Mouse (Mus musculus) megakaryocyte, embryonic 14.5 days (primary cell): Measurements from ENCODE around the gene Csmd2.

Experiments used
- FLI1 ChIP-seq: IDR thresholded peaks from 2 replicates; pipeline ENCODE4 v1.6.1; 2012; ENCODE audit warnings: low read length, inconsistent platforms, mixed read lengths
- GATA1 ChIP-seq: IDR thresholded peaks from 3 replicates; pipeline ENCODE4 v1.6.1; 2012; ENCODE audit warnings: mixed read lengths, low read length, inconsistent platforms, borderline replicate concordance

DNA sequence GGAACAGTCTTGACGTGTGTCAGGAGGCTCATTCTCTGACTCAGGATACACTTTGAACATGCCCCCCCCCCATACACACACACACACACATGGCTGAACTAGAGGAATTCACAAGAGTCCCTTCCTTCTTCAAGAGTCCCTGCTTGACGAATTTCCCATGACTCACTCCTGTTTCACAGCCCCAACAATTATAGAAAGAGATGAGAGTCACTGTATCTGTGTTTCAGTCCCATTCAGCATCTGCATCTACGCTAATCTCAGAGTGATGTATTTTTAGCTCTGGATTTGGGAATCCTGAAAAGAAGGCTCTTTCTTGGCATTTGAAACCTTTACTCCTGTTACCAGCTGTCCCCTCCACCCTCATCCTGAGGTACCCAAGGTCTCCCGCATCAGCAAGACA lies 406.2 kb downstream of the Csmd2 start:
- TF ChIP-seq GATA1 (no peak), FLI1 (no peak)
